20 mouse cellular contexts compared by ENCODE assay signal in the genomic region with DNA sequence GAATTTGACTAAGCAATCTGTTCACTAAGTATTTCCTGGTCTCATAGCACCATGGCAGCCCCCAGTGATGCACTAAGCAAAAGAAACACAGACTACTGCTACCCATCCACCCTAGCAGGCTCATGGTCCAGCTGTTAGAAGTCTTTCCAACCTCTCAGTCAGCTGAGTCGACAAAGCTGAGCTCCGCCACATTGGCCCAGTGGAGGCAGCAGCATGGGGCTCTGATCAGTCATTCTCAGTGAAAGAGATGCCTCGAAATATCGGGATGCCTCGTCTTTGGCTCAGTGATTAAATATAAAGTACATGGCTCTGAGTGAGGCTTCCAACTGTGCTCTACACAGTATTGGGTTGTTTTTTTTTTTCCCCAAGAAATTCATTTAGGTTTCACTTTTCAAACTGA.
DNase-seq lines count a peak whose midpoint lies in the region; ATAC-seq and TF ChIP-seq lines count a peak whose summit lies in the region.
"Had no signal": no experiment of that assay in that cellular context is flagged by ENCODE, and none has a peak within 500 bp of the region (broad histone marks: within the 10 kb centered on the region; RNA-seq: fewer than 3 reads in every experiment).

No protein-coding gene starts in this region.

- TF ChIP-seq CTCF in forebrain, postnatal 0 days (IDR thresholded peaks at IDR 0.05; ENCODE audit: low read depth), result no peak

- H3K4me1 ChIP-seq in hindbrain, embryonic 14.5 days (replicated peaks; ENCODE audit: control insufficient read depth, insufficient read depth, low read length), result 0 out of 2 replicates have a peak, but pooled peaks cover 7% of the 10 kb centered on the region
- peaks cover 4% of the 10 kb centered on the region for H3K4me1 ChIP-seq in hindbrain, embryonic 12.5 days
- H3K4me1 ChIP-seq in midbrain, embryonic 15.5 days, result peaks cover 13% of the 10 kb centered on the region
- H3K4me1 ChIP-seq in midbrain, embryonic 11.5 days (ENCODE audit: control insufficient read depth, insufficient read depth, low read length), result no peaks in the 10 kb centered on the region
- no peaks in the 10 kb centered on the region for H3K4me1 ChIP-seq in forebrain, postnatal 0 days (ENCODE audit: insufficient read depth)
- H3K4me1 ChIP-seq: embryonic facial prominence, embryonic 13.5 days; limb, embryonic 12.5 days; liver, embryonic 12.5 days had no signal

- no peaks in the 10 kb centered on the region for H3K27me3 ChIP-seq in hindbrain, embryonic 14.5 days (ENCODE audit: control insufficient read depth, insufficient read depth, low read length)
- no peaks in the 10 kb centered on the region for H3K27me3 ChIP-seq in hindbrain, embryonic 12.5 days
- H3K27me3 ChIP-seq in midbrain, embryonic 15.5 days (replicated peaks), result no peaks in the 10 kb centered on the region
- no peaks in the 10 kb centered on the region for H3K27me3 ChIP-seq in midbrain, embryonic 11.5 days (ENCODE audit: control insufficient read depth, insufficient read depth, low read length)
- no peaks in the 10 kb centered on the region for H3K27me3 ChIP-seq in forebrain, postnatal 0 days (ENCODE audit: insufficient read depth, low read length)
- H3K27me3 ChIP-seq: embryonic facial prominence, embryonic 13.5 days; limb, embryonic 12.5 days; liver, embryonic 12.5 days; midbrain, embryonic 13.5 days had no signal

- no peak overlapping the region for H3K9ac ChIP-seq in hindbrain, embryonic 14.5 days
- H3K9ac ChIP-seq in hindbrain, embryonic 12.5 days, result no peak overlapping the region
- H3K9ac ChIP-seq in midbrain, embryonic 15.5 days, result no peak overlapping the region
- H3K9ac ChIP-seq in midbrain, embryonic 11.5 days (ENCODE audit: low read length), result no peak overlapping the region
- no peak overlapping the region for H3K9ac ChIP-seq in forebrain, postnatal 0 days
- H3K9ac ChIP-seq: embryonic facial prominence, embryonic 13.5 days; limb, embryonic 12.5 days; liver, embryonic 12.5 days; midbrain, embryonic 13.5 days had no signal

- no peak overlapping the region for H3K4me2 ChIP-seq in hindbrain, embryonic 14.5 days (replicated peaks)
- no peak overlapping the region for H3K4me2 ChIP-seq in hindbrain, embryonic 12.5 days (replicated peaks)
- no peak overlapping the region for H3K4me2 ChIP-seq in midbrain, embryonic 15.5 days
- no peak overlapping the region for H3K4me2 ChIP-seq in midbrain, embryonic 11.5 days
- H3K4me2 ChIP-seq in forebrain, postnatal 0 days (ENCODE audit: low read depth), result 0 out of 2 replicates have a peak overlapping the region, but pooled peaks have one; percentile 4
- H3K4me2 ChIP-seq: embryonic facial prominence, embryonic 13.5 days; limb, embryonic 12.5 days; liver, embryonic 12.5 days; midbrain, embryonic 13.5 days had no signal

- H3K9me3 ChIP-seq in hindbrain, embryonic 14.5 days (ENCODE audit: control insufficient read depth, low read length), result no peaks in the 10 kb centered on the region
- no peaks in the 10 kb centered on the region for H3K9me3 ChIP-seq in hindbrain, embryonic 12.5 days (replicated peaks)
- no peaks in the 10 kb centered on the region for H3K9me3 ChIP-seq in midbrain, embryonic 15.5 days
- no peaks in the 10 kb centered on the region for H3K9me3 ChIP-seq in midbrain, embryonic 11.5 days (ENCODE audit: control insufficient read depth, low read length)
- H3K9me3 ChIP-seq in forebrain, postnatal 0 days (ENCODE audit: low read length), result no peaks in the 10 kb centered on the region
- H3K9me3 ChIP-seq: embryonic facial prominence, embryonic 13.5 days; heart, embryonic 10.5 days; limb, embryonic 12.5 days; liver, embryonic 12.5 days; midbrain, embryonic 13.5 days had no signal

- WGBS in hindbrain, embryonic 14.5 days, result 44% methylated on average over 5 of the region's 5 CpGs
- WGBS in hindbrain, embryonic 12.5 days, result 51% methylated on average over 5 of the region's 5 CpGs
- WGBS in midbrain, embryonic 15.5 days, result 35% methylated on average over 5 of the region's 5 CpGs
- WGBS in midbrain, embryonic 11.5 days, result 66% methylated on average over 5 of the region's 5 CpGs
- 39% methylated on average over 5 of the region's 5 CpGs for WGBS in forebrain, postnatal 0 days

- no peak overlapping the region for H3K4me3 ChIP-seq in hindbrain, embryonic 14.5 days (replicated peaks; ENCODE audit: low read length)
- no peak overlapping the region for H3K4me3 ChIP-seq in hindbrain, embryonic 12.5 days
- H3K4me3 ChIP-seq in midbrain, embryonic 15.5 days, result no peak overlapping the region
- no peak overlapping the region for H3K4me3 ChIP-seq in midbrain, embryonic 11.5 days (ENCODE audit: low read depth, low read length)
- no peak overlapping the region for H3K4me3 ChIP-seq in forebrain, postnatal 0 days (ENCODE audit: low read depth, low read length)
- H3K4me3 ChIP-seq: embryonic facial prominence, embryonic 13.5 days; heart, embryonic 10.5 days; limb, embryonic 12.5 days; liver, embryonic 12.5 days; midbrain, embryonic 13.5 days had no signal

- no peak; the same call in 1 of the 2 replicates for ATAC-seq in hindbrain, embryonic 14.5 days (ENCODE audit: low FRiP score)
- no peak for ATAC-seq in hindbrain, embryonic 12.5 days (ENCODE audit: low FRiP score)
- ATAC-seq in midbrain, embryonic 15.5 days (replicated peaks), result no peak
- no peak for ATAC-seq in midbrain, embryonic 11.5 days (ENCODE audit: low FRiP score)
- peak; percentile 48 for ATAC-seq in forebrain, postnatal 0 days
- ATAC-seq: liver, embryonic 12.5 days; midbrain, embryonic 13.5 days; Patski had no signal

- peak overlapping the region; percentile 26; the same call in 1 of the 2 replicates for H3K27ac ChIP-seq in hindbrain, embryonic 14.5 days
- H3K27ac ChIP-seq in hindbrain, embryonic 12.5 days, result no peak overlapping the region
- peak overlapping the region; percentile 60 for H3K27ac ChIP-seq in midbrain, embryonic 15.5 days
- no peak overlapping the region for H3K27ac ChIP-seq in midbrain, embryonic 11.5 days (ENCODE audit: low read depth, low read length)
- H3K27ac ChIP-seq in forebrain, postnatal 0 days (ENCODE audit: low read depth, low read length), result peak overlapping the region; percentile 57; the same call in 1 of the 2 replicates
- H3K27ac ChIP-seq: embryonic facial prominence, embryonic 13.5 days; heart, embryonic 10.5 days; limb, embryonic 12.5 days; liver, embryonic 12.5 days; midbrain, embryonic 13.5 days had no signal

- DNase-seq in hindbrain, embryonic 14.5 days (ENCODE audit: low spot score), result no peak
- DNase-seq in midbrain, embryonic 11.5 days (ENCODE audit: low spot score, missing footprints), result no peak
- DNase-seq in brain, adult 2 months (ENCODE audit: low read depth, low spot score), result peak; percentile 22
- DNase-seq in forebrain, postnatal 0 days, result peak; percentile 42
- no peak for DNase-seq in cerebellum, adult 9-11 months
- DNase-seq: adrenal gland, adult 8-10 months; cerebellum, postnatal 10 days; gastrocnemius, postnatal 36 days; kidney, adult 2 months; kidney, postnatal 10 days; lung, adult 2 months; retina, postnatal 1 day had no signal

- no peaks in the 10 kb centered on the region for H3K36me3 ChIP-seq in hindbrain, embryonic 14.5 days (replicated peaks; ENCODE audit: control insufficient read depth, insufficient read depth)
- no peaks in the 10 kb centered on the region for H3K36me3 ChIP-seq in hindbrain, embryonic 12.5 days
- no peaks in the 10 kb centered on the region for H3K36me3 ChIP-seq in midbrain, embryonic 15.5 days (replicated peaks)
- H3K36me3 ChIP-seq in midbrain, embryonic 11.5 days (ENCODE audit: control insufficient read depth, insufficient read depth, low read length), result no peaks in the 10 kb centered on the region
- no peaks in the 10 kb centered on the region for H3K36me3 ChIP-seq in forebrain, postnatal 0 days (ENCODE audit: insufficient read depth)
- H3K36me3 ChIP-seq: embryonic facial prominence, embryonic 13.5 days; heart, embryonic 10.5 days; limb, embryonic 12.5 days; liver, embryonic 12.5 days; midbrain, embryonic 13.5 days had no signal

Comparison
In these comparisons a context has a peak if more than half of its experiments do, and no peak if none do; other contexts are left out.
1. H3K27ac ChIP-seq: peak in hindbrain, embryonic 14.5 days (single experiment), midbrain, embryonic 15.5 days (single experiment) and forebrain, postnatal 0 days (single experiment); none in hindbrain, embryonic 12.5 days (single experiment) and midbrain, embryonic 11.5 days (single experiment).
2. DNase-seq: peak in brain, adult 2 months (single experiment) and forebrain, postnatal 0 days (single experiment); none in hindbrain, embryonic 14.5 days (single experiment), midbrain, embryonic 11.5 days (single experiment) and cerebellum, adult 9-11 months (single experiment).